Comparison of ENCODE assay signal across 9 mouse cellular contexts in genomic region chr5:140723822-140724221, GRCm38 (mm10). TPM values are rescaled to one million over a fixed set of nuclear protein-coding genes. Genes with fewer than 3 reads are reported as not detected.
DNase-seq lines count a peak whose midpoint lies in the region; ATAC-seq lines count a peak whose summit lies in the region.
"Had no signal": no experiment of that assay in that cellular context is flagged by ENCODE, and none has a peak within 500 bp of the region (broad histone marks: within the 10 kb centered on the region; RNA-seq: fewer than 3 reads in every experiment).

Gene Amz1 (plus strand): TSS chr5:140724127.

- no peak within 1 kb of the TSS for H3K9ac ChIP-seq in midbrain, embryonic 12.5 days (replicated peaks)
- H3K9ac ChIP-seq in midbrain, embryonic 11.5 days (ENCODE audit: low read length) = no peak within 1 kb of the TSS
- H3K9ac ChIP-seq in heart, embryonic 12.5 days = no peak within 1 kb of the TSS
- H3K9ac ChIP-seq: limb, embryonic 13.5 days had no signal

- 72% methylated on average over 13 of the region's 13 CpGs for WGBS in midbrain, embryonic 12.5 days
- 78% methylated on average over 13 of the region's 13 CpGs for WGBS in midbrain, embryonic 11.5 days
- 75% methylated on average over 13 of the region's 13 CpGs for WGBS in heart, embryonic 12.5 days
- 81% methylated on average over 13 of the region's 13 CpGs for WGBS in heart, embryonic 10.5 days

- ATAC-seq in midbrain, embryonic 12.5 days (ENCODE audit: low FRiP score, low read depth) = 0 out of 2 replicates have a peak, but pooled peaks have one; percentile 27
- ATAC-seq in midbrain, embryonic 11.5 days (ENCODE audit: low FRiP score) = no peak
- ATAC-seq in heart, embryonic 12.5 days (ENCODE audit: insufficient number of reproducible peaks, low FRiP score) = no peak

- DNase-seq in midbrain, embryonic 11.5 days (ENCODE audit: low spot score, missing footprints) = no peak
- peak; percentile 66 to 72 for DNase-seq in frontal cortex, postnatal 14 days (ENCODE audit: low spot score in 2 of 2)
- peak; percentile 77 to 83 for DNase-seq in left cerebral cortex, postnatal 25 days (ENCODE audit: low spot score in 2 of 2)
- peak; percentile 76 for DNase-seq in right cerebral cortex, postnatal 25 days
- no peak for DNase-seq in heart, embryonic 10.5 days (ENCODE audit: low spot score)
- DNase-seq in heart, adult 18-20 months = no peak

- H3K4me2 ChIP-seq in midbrain, embryonic 12.5 days (replicated peaks) = no peak within 1 kb of the TSS
- H3K4me2 ChIP-seq in midbrain, embryonic 11.5 days = no peak within 1 kb of the TSS
- H3K4me2 ChIP-seq in heart, embryonic 12.5 days = no peak within 1 kb of the TSS
- H3K4me2 ChIP-seq: limb, embryonic 13.5 days had no signal

- no peaks in the 10 kb centered on the region for H3K27me3 ChIP-seq in midbrain, embryonic 12.5 days
- H3K27me3 ChIP-seq in midbrain, embryonic 11.5 days (ENCODE audit: control insufficient read depth, insufficient read depth, low read length) = no peaks in the 10 kb centered on the region
- H3K27me3 ChIP-seq in heart, embryonic 12.5 days (replicated peaks) = 0 out of 2 replicates have a peak, but pooled peaks cover 6% of the 10 kb centered on the region
- H3K27me3 ChIP-seq in heart, embryonic 10.5 days (ENCODE audit: insufficient read depth, poor library complexity, severe bottlenecking) = peaks cover 19% of the 10 kb centered on the region; the same call in 1 of the 2 replicates
- H3K27me3 ChIP-seq: limb, embryonic 13.5 days had no signal

- H3K36me3 ChIP-seq in midbrain, embryonic 12.5 days = peaks cover 9% of the 10 kb centered on the region
- H3K36me3 ChIP-seq in midbrain, embryonic 11.5 days (ENCODE audit: control insufficient read depth, insufficient read depth, low read length) = 0 out of 2 replicates have a peak, but pooled peaks cover 2% of the 10 kb centered on the region
- peaks cover 13% of the 10 kb centered on the region for H3K36me3 ChIP-seq in heart, embryonic 12.5 days
- peaks cover 12% of the 10 kb centered on the region for H3K36me3 ChIP-seq in heart, embryonic 10.5 days

- peaks cover 16% of the 10 kb centered on the region for H3K4me1 ChIP-seq in midbrain, embryonic 12.5 days
- no peaks in the 10 kb centered on the region for H3K4me1 ChIP-seq in midbrain, embryonic 11.5 days (ENCODE audit: control insufficient read depth, insufficient read depth, low read length)
- no peaks in the 10 kb centered on the region for H3K4me1 ChIP-seq in heart, embryonic 12.5 days (replicated peaks)
- H3K4me1 ChIP-seq in heart, embryonic 10.5 days = peaks cover 12% of the 10 kb centered on the region; the same call in 1 of the 2 replicates
- H3K4me1 ChIP-seq: limb, embryonic 13.5 days had no signal

- no peak within 1 kb of the TSS for H3K27ac ChIP-seq in midbrain, embryonic 12.5 days (replicated peaks)
- no peak within 1 kb of the TSS for H3K27ac ChIP-seq in midbrain, embryonic 11.5 days (ENCODE audit: low read depth, low read length)
- no peak within 1 kb of the TSS for H3K27ac ChIP-seq in heart, embryonic 12.5 days (ENCODE audit: poor library complexity, severe bottlenecking)
- H3K27ac ChIP-seq in heart, embryonic 10.5 days = no peak within 1 kb of the TSS
- H3K27ac ChIP-seq: limb, embryonic 13.5 days had no signal

- H3K4me3 ChIP-seq in midbrain, embryonic 12.5 days = no peak within 1 kb of the TSS
- no peak within 1 kb of the TSS for H3K4me3 ChIP-seq in midbrain, embryonic 11.5 days (ENCODE audit: low read depth, low read length)
- H3K4me3 ChIP-seq in heart, embryonic 12.5 days = no peak within 1 kb of the TSS
- H3K4me3 ChIP-seq in heart, embryonic 10.5 days = no peak within 1 kb of the TSS
- H3K4me3 ChIP-seq: limb, embryonic 13.5 days had no signal

- no peaks in the 10 kb centered on the region for H3K9me3 ChIP-seq in midbrain, embryonic 12.5 days
- no peaks in the 10 kb centered on the region for H3K9me3 ChIP-seq in midbrain, embryonic 11.5 days (ENCODE audit: control insufficient read depth, low read length)
- 0 out of 2 replicates have a peak, but pooled peaks cover 8% of the 10 kb centered on the region for H3K9me3 ChIP-seq in heart, embryonic 12.5 days (replicated peaks)
- H3K9me3 ChIP-seq in heart, embryonic 10.5 days = no peaks in the 10 kb centered on the region
- H3K9me3 ChIP-seq: limb, embryonic 13.5 days had no signal

- intact Hi-C loops in left cerebral cortex, postnatal 25 days (cut with DNase I) = no loop called here

RNA-seq across cellular contexts. Expression of gene Amz1, which starts in this region (rescaled TPM):
- 1.1 and 1.3 TPM in 2 replicates for polyA plus RNA-seq in midbrain, embryonic 12.5 days (2016; fragmentation: Nextera tagmentation; extraction: Ambion mirVana)
- polyA plus RNA-seq in midbrain, embryonic 11.5 days (2014; fragmentation: Nextera tagmentation; extraction: Ambion mirVana) = 0.67 and 0.97 TPM in 2 replicates
- 10 to 100 TPM; 16.0 to 18.0 TPM for total RNA-seq in left cerebral cortex, postnatal 25 days (2021)
- 0.40 and 0.59 TPM in 2 replicates for polyA plus RNA-seq in heart, embryonic 12.5 days (2016; fragmentation: Nextera tagmentation; extraction: Ambion mirVana)
- 0.55 and 1.2 TPM in 2 replicates for polyA plus RNA-seq in heart, embryonic 10.5 days (2016; fragmentation: Nextera tagmentation; extraction: Ambion mirVana)
- under 1 TPM; 0.47 to 0.75 TPM for total RNA-seq in heart, adult 18-20 months (2021)

Comparison
In these comparisons a context has a peak if more than half of its experiments do, and no peak if none do; other contexts are left out.
1. RNA of gene Amz1 (total RNA-seq): 16.0 to 18.0 TPM in left cerebral cortex, postnatal 25 days; 0.47 to 0.75 TPM in heart, adult 18-20 months; every median in the first group is over 4 times any median in the second.
2. DNase-seq: peak in frontal cortex, postnatal 14 days (2 of 2), left cerebral cortex, postnatal 25 days (2 of 2) and right cerebral cortex, postnatal 25 days (single experiment); none in midbrain, embryonic 11.5 days (single experiment), heart, embryonic 10.5 days (single experiment) and heart, adult 18-20 months (0 of 2).